Mouse (Mus musculus) CD4-positive, CD25-positive, alpha-beta regulatory T cell, adult 2 months (primary cell): ENCODE measurements around the gene Gm9821.

Experiments
- DNase-seq: peaks from one replicate; pipeline ENCODE4 v3.0.0-alpha.2; 2012; ENCODE audit warnings: low read depth, low spot score

Gene Gm9821

DNA sequence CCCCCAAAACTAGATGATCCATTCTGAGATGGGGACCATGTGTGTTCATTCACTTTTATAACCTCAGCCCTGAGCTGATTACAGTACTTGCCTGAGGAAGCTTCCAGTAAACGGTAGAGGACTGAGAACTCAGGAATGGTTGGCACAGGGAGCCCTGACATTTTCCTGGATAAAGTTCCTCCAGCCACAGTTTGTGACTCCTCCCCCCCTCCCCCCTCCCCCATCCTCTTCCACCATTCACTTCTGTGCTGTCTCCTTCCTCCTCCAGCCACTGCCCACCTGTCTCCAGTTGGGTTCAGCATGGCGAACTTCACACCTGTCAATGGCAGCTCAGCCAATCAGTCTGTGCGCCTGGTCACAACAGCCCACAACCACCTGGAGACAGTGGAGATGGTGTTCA lies 18.6 kb upstream of the Gm9821 start, which contains the start of gene Chrm4:
Chrm4 (plus strand) TSS at position 301 of the 400 bp plus-strand sequence.
- DNase-seq, result no peak

GRCm38 (mm10) chr2:91927826-91928533 lies 17.5 kb upstream of the Gm9821 start:
- DNase-seq, result peak; percentile 87

- no peak for DNase-seq
Observed at GRCm38 (mm10) chr2:91928534-91929350, 16.8 kb upstream of the Gm9821 start.

DNA sequence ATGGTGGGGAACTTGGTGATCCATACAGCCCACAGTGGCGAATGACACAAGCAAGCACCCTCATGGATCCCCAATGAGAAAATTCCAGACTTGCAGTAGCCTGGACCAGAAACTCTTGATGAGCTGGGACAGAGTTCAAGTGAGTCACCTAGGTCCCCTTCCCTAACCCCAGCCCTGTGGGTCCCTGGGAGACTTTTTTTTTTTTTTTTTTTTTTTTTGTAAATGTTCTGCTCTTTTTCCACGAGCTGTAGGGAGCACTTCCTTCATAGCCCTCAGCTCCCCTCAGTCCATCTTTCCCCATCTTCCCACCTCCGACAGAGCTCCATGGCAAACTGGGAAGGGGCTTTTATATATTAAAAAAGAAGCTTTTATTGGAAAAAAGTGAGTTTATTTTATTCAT lies 16.0 kb upstream of the Gm9821 start:
- DNase-seq, result no peak

- peak; percentile 66 for DNase-seq
Observed at GRCm38 (mm10) chr2:91929936-91930335, 15.6 kb upstream of the Gm9821 start.

DNA sequence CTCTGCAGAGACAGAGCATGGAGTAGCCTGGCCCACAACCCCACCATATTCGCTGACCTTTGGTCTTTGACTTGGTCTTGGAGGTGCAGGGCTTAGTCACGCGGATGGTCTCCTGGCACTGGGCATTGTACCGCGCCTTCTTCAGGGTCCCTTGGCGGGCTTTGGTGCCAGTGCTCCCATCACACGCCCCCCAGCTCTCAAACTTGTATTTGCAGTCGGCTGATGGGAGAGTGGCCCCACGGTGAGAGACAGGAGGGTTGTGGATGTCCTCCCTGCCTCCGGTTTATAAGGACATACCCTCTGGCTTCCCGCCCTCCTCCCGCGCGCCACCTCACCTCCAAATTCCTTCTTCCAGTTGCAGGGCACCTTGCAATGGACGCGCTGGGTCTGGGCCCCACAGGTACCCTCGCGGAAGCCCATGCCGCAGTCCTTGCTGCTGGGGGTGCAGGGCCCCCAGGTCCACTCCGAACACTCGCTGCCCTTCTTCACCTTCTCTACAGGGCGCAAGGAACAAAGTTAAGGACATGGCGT lies 14.7 kb upstream of the Gm9821 start:
- DNase-seq, result no peak

DNA sequence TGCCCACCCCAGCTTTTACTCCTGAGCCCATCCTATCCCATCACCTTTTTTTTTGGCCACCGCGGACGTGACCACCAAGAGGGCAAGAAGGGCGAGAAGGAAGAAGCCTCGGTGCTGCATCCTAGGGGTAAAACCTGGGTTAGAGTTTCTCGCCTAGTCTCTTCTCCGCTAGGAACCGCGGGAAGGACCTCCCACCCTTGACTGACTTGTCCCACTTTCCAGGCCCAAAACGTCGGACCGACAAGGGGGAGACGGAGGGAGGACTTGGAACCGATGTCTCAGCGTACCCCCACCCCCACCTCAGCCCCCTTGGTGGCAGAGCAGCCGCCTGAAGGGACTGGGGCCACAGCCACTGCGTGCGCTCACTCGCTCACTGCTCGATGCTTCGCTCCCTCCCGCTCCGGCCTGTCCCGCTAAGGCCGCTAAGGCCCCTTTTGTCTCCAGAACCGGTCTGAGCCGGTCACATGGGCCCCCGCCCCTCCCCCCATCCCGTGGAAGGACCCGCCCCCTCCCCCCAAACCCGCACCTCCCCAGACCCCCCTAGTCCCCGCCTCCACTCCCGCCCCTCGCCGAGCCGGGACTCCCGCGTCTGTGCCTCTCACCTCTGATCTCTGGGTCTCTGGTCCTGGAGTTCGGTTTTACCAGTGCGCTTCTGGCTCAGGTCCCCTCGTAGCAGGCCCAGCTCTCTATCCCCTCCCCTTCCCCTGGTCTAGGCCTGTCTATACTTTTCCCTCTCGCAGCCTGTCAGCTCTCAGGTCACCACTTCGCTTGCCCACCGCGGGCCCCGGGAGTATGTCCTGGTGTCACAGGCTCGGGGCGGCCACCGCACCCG lies 14.0 kb upstream of the Gm9821 start:
- DNase-seq, result no peak

DNA sequence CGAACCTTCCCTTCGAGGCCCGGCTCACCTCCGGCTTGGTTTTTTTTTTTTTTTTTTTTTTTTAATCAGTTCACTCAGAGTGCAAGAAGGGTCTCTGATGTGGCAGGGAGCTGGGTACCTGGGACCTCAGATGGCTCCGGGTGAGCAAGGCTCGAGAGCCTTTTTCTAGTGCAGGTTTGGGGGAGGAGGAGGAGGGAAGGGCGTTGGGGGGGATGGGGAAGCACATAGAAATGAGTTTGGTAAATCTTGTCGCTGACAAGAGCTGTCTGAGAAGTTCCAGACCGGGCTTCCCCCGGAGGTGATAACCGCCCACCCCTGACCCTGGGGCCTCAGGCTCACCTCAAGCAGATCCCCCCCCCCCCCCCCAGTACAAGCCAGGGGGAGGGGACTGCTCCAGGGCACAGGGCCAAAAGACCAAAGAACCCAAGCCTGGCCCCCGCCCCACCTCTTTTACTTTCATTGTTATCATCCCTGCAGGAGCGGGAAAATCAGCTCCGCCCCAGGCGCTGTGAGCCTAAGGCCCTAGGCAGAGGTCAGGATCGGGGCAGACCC lies 13.3 kb upstream of the Gm9821 start, which contains the start of gene Mdk:
Mdk (minus strand) TSS at position 138 of the 552 bp plus-strand sequence.
- peak; percentile 61 for DNase-seq

DNA sequence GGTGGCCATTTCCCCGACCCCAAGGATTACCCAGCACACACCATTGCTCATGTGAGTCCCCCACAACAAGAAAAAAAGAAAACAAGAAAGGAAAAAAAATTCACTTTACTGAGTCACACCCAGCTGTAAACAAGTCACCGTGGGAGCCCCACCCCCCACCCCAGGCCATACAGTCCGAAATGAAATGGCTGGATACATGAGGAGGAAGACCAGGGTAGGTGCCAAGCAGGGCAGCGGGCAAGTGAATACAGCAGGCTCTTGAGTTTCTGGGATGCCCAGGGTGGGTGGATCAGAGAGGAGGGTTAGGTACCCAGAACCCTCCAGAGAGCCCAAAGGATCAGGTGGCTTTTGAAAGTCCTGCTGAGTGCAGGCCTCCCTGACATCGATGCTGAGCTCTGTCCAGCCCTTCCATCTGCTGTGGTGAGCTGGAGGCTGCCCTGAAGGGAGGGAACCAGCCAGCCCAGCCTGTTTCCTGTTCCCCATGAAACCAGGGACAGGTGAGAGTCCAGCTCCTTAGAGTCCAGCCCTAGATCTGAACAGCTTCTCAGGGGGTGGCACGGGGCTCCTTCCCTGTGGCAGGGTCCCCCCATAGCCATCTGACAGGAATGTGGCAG lies 12.7 kb upstream of the Gm9821 start:
- DNase-seq, result peak; percentile 27

GRCm38 (mm10) chr2:91933471-91933870 lies 12.0 kb upstream of the Gm9821 start:
- no peak for DNase-seq

DNA sequence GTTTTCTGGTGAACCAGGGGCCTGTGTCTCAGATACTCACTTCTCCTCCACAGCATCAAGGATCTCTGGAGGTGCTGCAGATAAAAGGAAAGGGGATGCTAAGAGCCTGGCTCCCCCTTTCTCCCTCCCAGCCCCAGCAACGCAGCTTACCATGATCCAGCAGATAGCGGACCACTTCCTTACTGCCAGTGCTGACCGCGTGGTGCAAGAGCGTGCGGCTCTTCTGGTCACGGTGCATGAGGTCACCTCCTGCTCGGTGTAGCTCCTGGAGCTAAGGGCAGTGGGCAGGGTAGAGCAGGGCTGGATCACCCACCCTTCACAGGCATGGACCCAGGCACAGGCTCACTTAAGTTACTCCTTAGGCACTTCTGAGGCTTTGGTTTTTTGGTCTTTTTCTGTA lies 11.5 kb upstream of the Gm9821 start:
- no peak for DNase-seq

DNA sequence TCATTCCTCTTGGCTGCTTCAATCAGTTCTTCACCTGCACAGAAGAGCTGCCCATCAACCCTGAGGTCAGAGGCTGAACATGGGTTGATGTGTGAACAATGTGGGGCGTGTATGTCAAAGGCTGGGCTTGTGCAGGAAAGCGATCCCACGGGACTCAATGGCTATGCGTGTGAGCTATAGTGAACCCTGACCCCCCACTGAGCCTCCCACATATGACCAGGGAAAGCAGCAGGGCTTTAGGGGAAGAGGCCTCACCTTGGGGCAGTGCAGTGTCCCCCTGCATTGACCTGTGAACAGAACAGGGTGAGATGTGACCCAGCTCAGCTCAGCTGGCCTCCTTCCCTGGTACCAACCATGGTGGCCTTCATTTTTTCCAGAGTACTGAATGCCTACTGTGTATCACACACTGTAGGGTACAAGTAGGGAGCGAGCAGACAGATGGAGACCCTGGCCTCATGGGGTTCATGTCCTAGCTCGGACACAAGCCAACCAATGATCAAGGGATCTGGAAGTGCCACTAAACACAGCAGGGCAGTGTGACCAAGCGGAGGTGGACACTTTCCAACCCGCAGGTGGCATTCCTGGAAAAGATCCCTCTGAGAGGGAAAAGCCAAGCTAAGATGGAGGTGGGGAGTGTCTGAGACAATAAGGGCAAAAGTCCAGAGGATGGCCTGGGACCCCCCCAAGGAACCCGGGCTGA lies 10.5 kb upstream of the Gm9821 start:
- no peak for DNase-seq

- no peak for DNase-seq
Observed at GRCm38 (mm10) chr2:91936154-91936553, 9.3 kb upstream of the Gm9821 start.

DNA sequence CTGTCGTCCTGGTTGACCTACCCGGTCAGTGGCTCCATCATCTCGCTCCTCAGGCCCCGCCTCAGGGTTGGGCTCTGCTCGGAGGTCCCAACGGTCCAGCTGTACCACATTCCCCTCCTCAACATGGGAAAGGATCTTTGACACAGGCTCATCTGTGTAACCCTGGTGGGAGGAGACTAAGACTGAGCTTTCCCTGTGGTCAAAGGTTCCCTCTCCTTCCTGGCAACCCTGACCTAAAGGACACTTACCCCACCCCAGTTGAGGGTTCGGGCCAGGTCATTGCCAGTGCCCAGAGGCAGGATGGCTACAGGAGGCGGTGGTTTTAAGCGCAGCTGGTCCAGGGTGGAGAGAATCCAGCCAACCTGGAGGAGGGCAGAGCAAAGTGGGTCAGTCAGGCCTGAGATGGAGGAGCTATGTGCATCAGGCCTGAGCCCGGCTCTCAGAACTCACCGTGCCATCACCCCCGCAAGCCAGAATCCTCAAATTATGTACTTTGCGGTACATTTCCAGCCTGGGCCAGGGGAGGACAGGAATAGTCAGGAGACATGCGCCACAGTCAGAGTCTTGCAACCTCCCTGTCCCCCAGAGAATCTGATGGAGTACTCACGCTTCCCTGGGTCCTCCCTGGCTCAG lies 6.1 kb upstream of the Gm9821 start:
- DNase-seq, result no peak

DNA sequence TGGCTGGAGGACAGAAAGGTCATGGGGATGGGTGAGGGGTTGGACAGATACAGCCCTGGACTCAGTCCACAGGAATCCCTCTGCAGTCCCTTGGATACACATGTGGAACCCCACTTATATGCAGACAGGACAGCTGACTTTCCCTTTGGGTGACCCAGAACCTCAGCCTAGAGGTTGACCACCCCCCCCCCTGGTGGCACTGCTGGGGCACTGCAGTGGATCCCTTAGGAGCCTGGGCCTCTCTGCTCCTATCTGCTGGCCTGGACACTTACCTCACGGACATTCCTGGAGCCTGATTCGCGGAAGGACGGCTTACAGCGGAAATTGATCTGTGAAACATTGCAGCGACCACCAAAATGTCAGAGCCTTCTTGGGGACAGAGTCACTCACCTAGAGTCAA lies 3.1 kb upstream of the Gm9821 start:
- peak; percentile 46 for DNase-seq

DNA sequence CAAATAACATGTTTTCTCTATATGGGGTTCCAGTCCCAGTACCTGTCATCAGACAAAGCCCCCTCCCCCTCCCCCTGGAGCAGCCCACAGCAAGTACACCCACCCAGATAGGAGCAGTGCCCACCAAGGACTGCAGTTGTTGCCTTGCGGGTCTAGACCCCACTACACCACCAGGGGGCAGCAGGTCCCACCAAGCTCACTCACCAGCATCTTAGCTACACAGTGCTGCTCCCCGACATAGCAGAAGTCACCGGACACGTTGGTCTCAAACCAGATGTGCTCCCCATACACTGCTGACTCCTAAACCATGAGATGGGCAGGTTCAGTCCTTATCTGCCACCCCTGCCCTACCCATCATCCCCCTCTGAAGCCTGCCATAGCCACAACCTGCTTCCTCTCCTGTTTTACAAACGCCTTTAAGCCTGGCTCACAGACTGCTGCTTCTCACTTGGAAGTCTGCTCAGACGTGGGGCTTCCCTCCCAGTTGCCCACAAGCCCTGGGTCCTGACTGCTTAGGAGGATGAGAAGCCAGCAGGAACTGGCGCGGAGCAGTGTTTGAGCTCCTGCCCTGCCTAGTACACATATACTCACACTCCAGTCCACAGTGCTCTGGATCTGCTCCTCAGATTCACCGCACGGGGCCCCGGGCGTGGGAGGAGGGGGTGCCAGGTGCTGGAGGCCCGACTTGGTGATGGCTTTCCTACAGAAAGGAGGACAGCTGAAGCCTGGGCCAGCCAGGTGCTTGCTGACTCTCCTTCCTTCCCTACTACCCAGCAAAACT lies 1.1 kb upstream of the Gm9821 start:
- DNase-seq, result peak; percentile 91

GRCm38 (mm10) chr2:91946836-91947235 lies 1.3 kb downstream of the Gm9821 start:
- no peak for DNase-seq

DNA sequence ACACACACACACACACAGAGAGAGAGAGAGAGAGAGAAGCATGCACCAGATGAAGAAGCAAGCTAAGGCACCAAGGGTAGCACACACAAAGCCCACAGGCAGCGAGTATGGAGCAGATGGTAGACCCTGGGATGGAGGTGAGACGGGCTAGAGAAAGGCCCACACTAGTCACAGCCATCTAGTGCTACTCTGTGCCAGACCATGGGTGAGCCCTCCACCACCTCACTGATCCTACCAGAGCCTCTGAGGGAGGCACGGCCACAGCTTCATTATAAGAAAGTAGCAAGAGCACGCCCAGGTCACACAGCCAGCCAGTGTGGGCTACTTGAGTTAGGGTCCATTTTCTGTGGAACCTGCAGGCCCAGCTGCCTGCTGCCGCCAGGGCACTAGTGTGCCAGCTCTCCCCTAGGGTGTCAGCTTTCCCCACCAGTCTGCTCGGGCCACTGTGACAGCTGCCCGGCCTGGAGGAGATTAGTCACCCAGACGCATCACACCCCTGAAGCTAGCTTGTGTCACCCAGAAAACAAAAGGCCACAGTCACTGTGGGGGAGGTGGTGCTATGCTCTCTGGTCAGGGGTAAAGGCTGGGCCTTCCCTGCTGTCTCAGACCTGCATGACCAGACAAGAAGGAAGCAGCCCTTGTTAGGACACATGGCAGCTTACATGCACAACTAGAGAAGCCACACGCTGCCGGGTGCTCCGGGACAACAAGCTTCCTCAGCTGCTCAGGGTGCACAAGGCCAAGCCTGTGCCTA lies 2.1 kb downstream of the Gm9821 start:
- DNase-seq, result peak; percentile 34
